Mouse (Mus musculus): ENCODE measurements around the gene Rpl10-ps3. TPM values are rescaled to one million over a fixed set of nuclear protein-coding genes. Genes with fewer than 3 reads are reported as not detected.

The Rpl10-ps3 gene
- polyA plus RNA-seq, 1 experiment from 2014 or later: 181 TPM

GRCm38 (mm10) chr9:50348256-50348655, 3.5 kb upstream of the Rpl10-ps3 start:
- Histone ChIP-seq H3K36me3 (replicated peaks) (no peaks in the 10 kb centered on the region), H3K4me3 (no peak overlapping the region), H3K4me1 (no peaks in the 10 kb centered on the region), H3K9me3 (no peaks in the 10 kb centered on the region), H3K27ac (replicated peaks) (no peak overlapping the region), H3K27me3 (replicated peaks; ENCODE audit: low read depth, poor library complexity, severe bottlenecking) (no peaks in the 10 kb centered on the region)
- DNase-seq (ENCODE audit: low spot score): no peak
- WGBS: 84% methylated on average over 10 of the region's 10 CpGs

- 86% methylated on average over 7 of the region's 7 CpGs for WGBS
- Histone ChIP-seq H3K27me3 (replicated peaks; ENCODE audit: low read depth, poor library complexity, severe bottlenecking) (no peaks in the 10 kb centered on the region), H3K36me3 (replicated peaks) (no peaks in the 10 kb centered on the region), H3K4me3 (no peak overlapping the region), H3K27ac (replicated peaks) (no peak overlapping the region), H3K4me1 (no peaks in the 10 kb centered on the region), H3K9me3 (no peaks in the 10 kb centered on the region)
- no peak for DNase-seq (ENCODE audit: low spot score)
Measured at GRCm38 (mm10) chr9:50335539-50336325, 9.0 kb downstream of the Rpl10-ps3 start.

DNA sequence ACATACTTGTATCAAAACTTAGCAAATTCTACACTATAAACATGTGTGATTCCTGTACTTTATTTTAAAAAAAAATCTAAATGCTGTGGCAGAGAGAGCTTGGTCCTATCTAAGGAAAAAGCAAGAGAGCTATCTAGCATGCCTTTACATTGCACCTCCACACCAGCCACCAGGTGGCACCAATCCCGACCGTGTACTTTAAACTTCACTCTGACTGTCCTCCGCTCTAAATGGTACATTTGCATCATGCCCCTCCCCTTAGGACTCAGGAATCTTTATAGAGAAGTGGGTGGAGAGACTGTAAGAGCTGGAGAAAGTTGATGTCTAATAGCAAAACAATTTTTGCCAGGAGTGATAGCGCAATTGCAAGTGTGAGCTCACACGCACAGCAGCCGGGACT, 11.4 kb downstream of the Rpl10-ps3 start:
- H3K9me3 ChIP-seq: no peaks in the 10 kb centered on the region
- no peak overlapping the region for H3K4me3 ChIP-seq
- peak; percentile 70 for DNase-seq (ENCODE audit: low spot score)
- H3K4me1 ChIP-seq: no peaks in the 10 kb centered on the region
- 39% methylated on average over 6 of the region's 6 CpGs for WGBS
- no peaks in the 10 kb centered on the region for H3K36me3 ChIP-seq (replicated peaks)
- H3K27ac ChIP-seq (replicated peaks): no peak overlapping the region
- H3K27me3 ChIP-seq (replicated peaks; ENCODE audit: low read depth, poor library complexity, severe bottlenecking): no peaks in the 10 kb centered on the region

- no peak overlapping the region for H3K4me3 ChIP-seq
- no peak overlapping the region for H3K27ac ChIP-seq (replicated peaks)
- WGBS: 87% methylated on average over 9 of the region's 9 CpGs
- H3K27me3 ChIP-seq (replicated peaks; ENCODE audit: low read depth, poor library complexity, severe bottlenecking): no peaks in the 10 kb centered on the region
- no peaks in the 10 kb centered on the region for H3K36me3 ChIP-seq (replicated peaks)
- DNase-seq (ENCODE audit: low spot score): no peak
- no peaks in the 10 kb centered on the region for H3K4me1 ChIP-seq
- no peaks in the 10 kb centered on the region; the same call in 1 of the 2 replicates for H3K9me3 ChIP-seq
Measured at GRCm38 (mm10) chr9:50324355-50325225, 20.2 kb downstream of the Rpl10-ps3 start.

- no peak for DNase-seq (ENCODE audit: low spot score)
- no peaks in the 10 kb centered on the region for H3K36me3 ChIP-seq (replicated peaks)
- H3K4me3 ChIP-seq: no peak overlapping the region
- H3K9me3 ChIP-seq: no peaks in the 10 kb centered on the region; the same call in 1 of the 2 replicates
- H3K27ac ChIP-seq (replicated peaks): no peak overlapping the region
- H3K27me3 ChIP-seq (replicated peaks; ENCODE audit: low read depth, poor library complexity, severe bottlenecking): no peaks in the 10 kb centered on the region
- H3K4me1 ChIP-seq: no peaks in the 10 kb centered on the region; the same call in 1 of the 2 replicates
- 61% methylated on average over 1 of the region's 1 CpGs for WGBS
Measured at GRCm38 (mm10) chr9:50320729-50321128, 24.0 kb downstream of the Rpl10-ps3 start.

GRCm38 (mm10) chr9:50319506-50319905, 25.3 kb downstream of the Rpl10-ps3 start:
- Histone ChIP-seq H3K9me3 (no peaks in the 10 kb centered on the region), H3K4me3 (no peak overlapping the region), H3K36me3 (replicated peaks) (no peaks in the 10 kb centered on the region), H3K27me3 (replicated peaks; ENCODE audit: low read depth, poor library complexity, severe bottlenecking) (no peaks in the 10 kb centered on the region), H3K27ac (replicated peaks) (no peak overlapping the region), H3K4me1 (peaks cover 6% of the 10 kb centered on the region; the same call in 1 of the 2 replicates)
- WGBS: 90% methylated on average over 5 of the region's 5 CpGs
- no peak for DNase-seq (ENCODE audit: low spot score)

DNA sequence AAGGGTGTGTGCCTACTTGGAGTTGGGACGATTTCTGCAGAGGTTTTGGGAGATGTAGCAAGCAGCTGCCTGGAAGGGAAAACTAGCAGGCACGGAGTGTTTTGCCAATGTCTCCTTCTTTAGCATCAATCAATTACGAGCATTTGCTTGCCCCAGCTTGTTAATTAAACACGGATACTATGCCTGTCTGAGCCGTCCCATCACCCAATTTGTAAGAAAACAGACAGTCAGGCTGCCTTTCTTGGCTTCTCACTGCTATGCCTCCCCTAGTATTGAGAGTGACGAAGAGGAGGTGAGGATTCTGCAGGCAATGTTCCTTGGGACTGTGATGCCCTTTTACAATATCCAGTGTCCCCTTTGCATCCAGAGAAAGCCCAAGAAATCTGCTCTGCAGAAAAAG, 27.5 kb downstream of the Rpl10-ps3 start:
- WGBS: 76% methylated on average over 6 of the region's 6 CpGs
- Histone ChIP-seq H3K9me3 (no peaks in the 10 kb centered on the region), H3K4me1 (peaks cover 6% of the 10 kb centered on the region; the same call in 1 of the 2 replicates), H3K27ac (replicated peaks) (no peak overlapping the region), H3K36me3 (replicated peaks) (no peaks in the 10 kb centered on the region), H3K4me3 (no peak overlapping the region), H3K27me3 (replicated peaks; ENCODE audit: low read depth, poor library complexity, severe bottlenecking) (no peaks in the 10 kb centered on the region)
- no peak for DNase-seq (ENCODE audit: low spot score)

- Histone ChIP-seq H3K9me3 (no peaks in the 10 kb centered on the region), H3K4me1 (peaks cover 6% of the 10 kb centered on the region; the same call in 1 of the 2 replicates), H3K27me3 (replicated peaks; ENCODE audit: low read depth, poor library complexity, severe bottlenecking) (no peaks in the 10 kb centered on the region), H3K27ac (replicated peaks) (no peak overlapping the region), H3K4me3 (no peak overlapping the region), H3K36me3 (replicated peaks) (no peaks in the 10 kb centered on the region)
- 46% methylated on average over 3 of the region's 3 CpGs for WGBS
- no peak for DNase-seq (ENCODE audit: low spot score)
Measured at GRCm38 (mm10) chr9:50315650-50316049, 29.1 kb downstream of the Rpl10-ps3 start.

DNA sequence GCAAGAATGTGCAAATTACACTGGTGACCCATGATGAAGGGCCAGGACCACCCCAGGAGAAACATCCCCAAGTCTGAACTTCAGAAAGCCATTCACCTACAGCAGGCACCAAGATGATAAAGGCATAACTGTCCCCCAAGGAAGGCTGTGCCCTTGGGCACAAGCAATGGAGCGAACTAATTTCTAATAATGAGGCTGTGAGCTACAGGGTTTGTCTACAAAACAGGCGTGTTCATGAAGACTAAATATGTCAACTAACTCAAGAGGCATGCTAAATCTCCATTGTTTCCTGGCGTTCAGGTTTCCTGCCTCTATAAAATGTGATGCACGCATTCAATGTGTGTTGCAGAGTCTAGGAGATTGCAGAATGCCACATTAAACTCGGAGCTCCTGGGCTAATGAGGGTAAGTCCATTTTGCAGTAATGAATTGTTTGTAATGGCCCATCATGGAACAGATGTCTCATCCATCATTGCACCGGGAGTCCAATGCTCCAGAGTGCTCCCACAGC, 33.7 kb downstream of the Rpl10-ps3 start:
- H3K27ac ChIP-seq (replicated peaks): no peak overlapping the region
- no peaks in the 10 kb centered on the region for H3K9me3 ChIP-seq
- H3K4me1 ChIP-seq: peaks cover 7% of the 10 kb centered on the region
- no peak overlapping the region for H3K4me3 ChIP-seq
- 83% methylated on average over 6 of the region's 6 CpGs for WGBS
- DNase-seq (ENCODE audit: low spot score): no peak
- H3K27me3 ChIP-seq (replicated peaks; ENCODE audit: low read depth, poor library complexity, severe bottlenecking): no peaks in the 10 kb centered on the region
- no peaks in the 10 kb centered on the region for H3K36me3 ChIP-seq (replicated peaks)

- peaks cover 16% of the 10 kb centered on the region for H3K4me1 ChIP-seq
- no peak overlapping the region; the same call in 1 of the 2 replicates for H3K27ac ChIP-seq (replicated peaks)
- H3K9me3 ChIP-seq: no peaks in the 10 kb centered on the region
- 66% methylated on average over 10 of the region's 10 CpGs for WGBS
- no peaks in the 10 kb centered on the region for H3K36me3 ChIP-seq (replicated peaks)
- no peaks in the 10 kb centered on the region for H3K27me3 ChIP-seq (replicated peaks; ENCODE audit: low read depth, poor library complexity, severe bottlenecking)
- DNase-seq (ENCODE audit: low spot score): no peak
- H3K4me3 ChIP-seq: no peak overlapping the region
Measured at GRCm38 (mm10) chr9:50305666-50306402, 38.9 kb downstream of the Rpl10-ps3 start.

DNA sequence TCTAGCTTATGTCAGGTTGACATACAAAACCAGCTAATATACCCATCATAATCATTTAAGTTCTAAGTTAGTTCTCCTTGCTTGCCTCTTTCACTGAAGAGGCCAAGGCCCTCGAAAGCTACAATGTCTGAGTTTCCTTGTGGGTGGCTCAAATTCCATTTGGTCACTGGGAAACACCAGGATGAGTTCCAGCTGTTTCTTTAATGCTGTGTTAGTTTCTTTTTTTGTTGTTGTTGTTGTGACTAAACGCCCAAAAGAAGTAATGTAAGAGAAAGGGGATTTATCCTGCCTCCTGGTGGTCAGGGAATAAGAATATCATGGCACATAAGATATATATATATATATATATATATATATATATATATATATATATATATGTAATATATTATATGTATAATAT, 39.7 kb downstream of the Rpl10-ps3 start:
- H3K36me3 ChIP-seq (replicated peaks): no peaks in the 10 kb centered on the region
- no peak for DNase-seq (ENCODE audit: low spot score)

DNA sequence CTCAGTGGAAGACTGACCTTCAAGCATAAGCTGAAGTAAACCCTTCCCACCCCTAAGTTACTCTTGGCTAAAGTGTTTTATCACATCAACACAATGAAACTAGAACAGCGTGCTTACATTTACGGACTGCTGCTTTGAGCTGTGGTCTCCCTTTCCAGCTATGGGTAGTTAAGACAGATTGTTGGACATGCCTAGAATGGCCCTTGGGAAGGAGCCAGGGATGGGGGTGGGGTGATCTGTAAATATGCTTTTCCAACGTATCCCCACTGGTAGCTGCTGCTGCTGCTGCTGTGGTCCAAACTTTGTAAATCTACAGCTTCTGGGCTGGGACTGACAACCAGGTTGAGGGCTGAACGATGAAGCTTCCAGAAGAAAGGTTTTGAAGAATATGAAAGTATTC, 40.8 kb downstream of the Rpl10-ps3 start:
- H3K27me3 ChIP-seq (replicated peaks; ENCODE audit: low read depth, poor library complexity, severe bottlenecking): no peaks in the 10 kb centered on the region
- no peak overlapping the region for H3K27ac ChIP-seq (replicated peaks)
- H3K4me3 ChIP-seq: no peak overlapping the region
- H3K9me3 ChIP-seq: no peaks in the 10 kb centered on the region
- 87% methylated on average over 4 of the region's 4 CpGs for WGBS
- H3K4me1 ChIP-seq: peaks cover 16% of the 10 kb centered on the region
- DNase-seq (ENCODE audit: low spot score): no peak
- no peaks in the 10 kb centered on the region for H3K36me3 ChIP-seq (replicated peaks)

More for the DNA sequence above, 39.7 kb downstream of the Rpl10-ps3 start:
- H3K27ac ChIP-seq (replicated peaks): no peak overlapping the region
- no peak overlapping the region for H3K4me3 ChIP-seq
- 66% methylated on average over 2 of the region's 2 CpGs for WGBS
- H3K4me1 ChIP-seq: peaks cover 16% of the 10 kb centered on the region
- H3K9me3 ChIP-seq: no peaks in the 10 kb centered on the region
- H3K27me3 ChIP-seq (replicated peaks; ENCODE audit: low read depth, poor library complexity, severe bottlenecking): no peaks in the 10 kb centered on the region
